ENCODE assay signal across 8 mouse cellular contexts in the genomic region with DNA sequence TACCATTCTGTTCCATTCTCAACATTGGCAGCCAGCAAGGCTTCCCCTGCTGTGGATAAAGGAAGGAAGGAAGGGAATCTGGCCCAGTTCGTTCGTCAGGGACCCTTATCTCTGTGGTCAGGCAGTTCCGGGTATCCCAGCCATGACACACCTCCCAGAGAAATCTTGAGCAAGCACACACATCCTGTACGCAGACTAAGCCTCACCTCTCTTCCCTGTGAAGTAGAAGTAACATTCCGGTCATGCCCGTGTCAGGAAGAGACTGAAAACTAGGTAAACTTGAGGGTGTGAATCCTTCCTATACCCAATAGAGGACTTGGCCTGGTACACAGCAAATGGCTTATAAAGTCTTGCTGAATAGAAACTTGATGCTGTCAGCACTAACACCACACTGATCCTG. TPM values are rescaled to one million over a fixed set of nuclear protein-coding genes. Genes with fewer than 3 reads are reported as not detected.
DNase-seq lines count a peak whose midpoint lies in the region; ATAC-seq and TF ChIP-seq lines count a peak whose summit lies in the region.

No protein-coding gene starts in this region.

- H3K4me3 ChIP-seq in G1E (ENCODE audit: low read depth, low read length), result peak overlapping the region; percentile 61; the same call in 1 of the 2 replicates
- H3K4me3 ChIP-seq in intestine, embryonic 15.5 days (replicated peaks), result no peak overlapping the region
- H3K4me3 ChIP-seq in lung, adult 2 months (replicated peaks; ENCODE audit: extremely low read depth, low read depth, low read length), result no peak overlapping the region

- H3K9me3 ChIP-seq in G1E (replicated peaks), result no peaks in the 10 kb centered on the region
- H3K9me3 ChIP-seq in intestine, embryonic 15.5 days, result no peaks in the 10 kb centered on the region

- H3K4me2 ChIP-seq in intestine, embryonic 15.5 days (replicated peaks), result no peak overlapping the region; the same call in 1 of the 2 replicates

- peaks cover 72% of the 10 kb centered on the region for H3K36me3 ChIP-seq in G1E (replicated peaks)
- no peaks in the 10 kb centered on the region for H3K36me3 ChIP-seq in intestine, embryonic 15.5 days

- no peaks in the 10 kb centered on the region for H3K27me3 ChIP-seq in G1E (ENCODE audit: insufficient read depth, low read length)
- no peaks in the 10 kb centered on the region for H3K27me3 ChIP-seq in intestine, embryonic 15.5 days (replicated peaks)

- peaks cover 100% of the 10 kb centered on the region for H3K4me1 ChIP-seq in G1E (ENCODE audit: insufficient read depth, low read depth, low read length)
- H3K4me1 ChIP-seq in intestine, embryonic 15.5 days (replicated peaks), result peaks cover 77% of the 10 kb centered on the region
- peaks cover 50% of the 10 kb centered on the region for H3K4me1 ChIP-seq in lung, adult 2 months (ENCODE audit: control insufficient read depth, insufficient read depth, low read length)

- no peak for TF ChIP-seq CTCF in G1E (IDR thresholded peaks at IDR 0.05; ENCODE audit: low read depth, low read length)
- TF ChIP-seq CTCF in lung, adult 2 months (IDR thresholded peaks at IDR 0.05; ENCODE audit: insufficient read depth, low read length), result no peak

- peak; percentile 50 for DNase-seq in G1E (ENCODE audit: low spot score)
- DNase-seq in c-Kit-positive CD71-positive TER-119-positive erythroid progenitor cells, embryonic 14.5 days (ENCODE audit: low spot score), result peak; percentile 77
- DNase-seq in lung, adult 2 months, result peak; percentile 70
- DNase-seq in layer of hippocampus, postnatal 36 days, result no peak
- no peak for DNase-seq in left cerebral cortex, adult 9 months (ENCODE audit: low spot score in 2 of 2)
- no peak for DNase-seq in right cerebral cortex, adult 18-20 months

- no peak overlapping the region for H3K9ac ChIP-seq in intestine, embryonic 15.5 days

- WGBS in intestine, embryonic 15.5 days, result 28% methylated on average over 6 of the region's 6 CpGs
- WGBS in lung, adult 2 months, result 17% methylated on average over 6 of the region's 6 CpGs

- H3K27ac ChIP-seq in intestine, embryonic 15.5 days, result peak overlapping the region; percentile 57

- TF ChIP-seq POLR2A in lung, adult 2 months (IDR thresholded peaks at IDR 0.05; ENCODE audit: borderline replicate concordance, extremely low read depth, low read depth, low read length), result no peak

- peak; percentile 9; the same call in 1 of the 2 replicates for ATAC-seq in G1E (ENCODE audit: extremely low read depth, insufficient number of reproducible peaks, low FRiP score, poor library complexity, severe bottlenecking)
- peak; percentile 27; the same call in 1 of the 2 replicates for ATAC-seq in intestine, embryonic 15.5 days
- ATAC-seq in CD4-positive, CD25-positive, alpha-beta regulatory T cell, adult 4 months, result no peak

RNA-seq across cellular contexts. Expression of gene Nek6, which starts 21.9 kb away (rescaled TPM):
- total RNA-seq in G1E (2014; fragmentation: Nextera tagmentation) (180 and 210 TPM in 2 replicates), G1E (2017) (95.8 and 98.6 TPM in 2 replicates)
- polyA plus RNA-seq in G1E (2012), result 113 and 162 TPM in 2 replicates
- polyA plus RNA-seq in intestine, embryonic 15.5 days (2015; fragmentation: Nextera tagmentation; extraction: Ambion mirVana), result 102 and 104 TPM in 2 replicates
- 25.8 and 27.6 TPM in 2 replicates for polyA plus RNA-seq in lung, adult 2 months (2012; rRNA removed)
- 1 to 10 TPM; 2.9 to 3.1 TPM for polyA plus RNA-seq in CD4-positive, CD25-positive, alpha-beta regulatory T cell, adult 4 months (2017; shearing (Covaris generic))
- 10 to 100 TPM; 40.8 to 42.7 TPM for total RNA-seq in layer of hippocampus, postnatal 36 days (2021)

Comparison
In these comparisons a context has a peak if more than half of its experiments do, and no peak if none do; other contexts are left out.
1. DNase-seq: peak in G1E (single experiment), c-Kit-positive CD71-positive TER-119-positive erythroid progenitor cells, embryonic 14.5 days (single experiment) and lung, adult 2 months (single experiment); none in layer of hippocampus, postnatal 36 days (0 of 2), left cerebral cortex, adult 9 months (0 of 2) and right cerebral cortex, adult 18-20 months (single experiment).